Mouse (Mus musculus): Measurements from ENCODE around the gene Tmem86a.

Gene Tmem86a

GRCm38 (mm10) chr7:47076193-47076592, 25.8 kb downstream of the Tmem86a start:
- no peak for DNase-seq (ENCODE audit: extremely low spot score, low spot score)

GRCm38 (mm10) chr7:47076729-47077128, 26.3 kb downstream of the Tmem86a start:
- no peak for DNase-seq (ENCODE audit: extremely low spot score, low spot score)

GRCm38 (mm10) chr7:47077451-47077850, 27.1 kb downstream of the Tmem86a start:
- peak; percentile 29 for DNase-seq (ENCODE audit: extremely low spot score, low spot score)

- no peak for DNase-seq (ENCODE audit: extremely low spot score, low spot score)
Measured at GRCm38 (mm10) chr7:47080868-47081267, 30.5 kb downstream of the Tmem86a start.

GRCm38 (mm10) chr7:47081277-47081676, 30.9 kb downstream of the Tmem86a start:
- peak; percentile 49 for DNase-seq (ENCODE audit: extremely low spot score, low spot score)

- no peak for DNase-seq (ENCODE audit: extremely low spot score, low spot score)
Measured at GRCm38 (mm10) chr7:47085075-47085474, 34.7 kb downstream of the Tmem86a start.

- no peak for DNase-seq (ENCODE audit: extremely low spot score, low spot score)
Measured at GRCm38 (mm10) chr7:47093935-47094334, 43.5 kb downstream of the Tmem86a start.

GRCm38 (mm10) chr7:47094969-47095368, 44.6 kb downstream of the Tmem86a start:
- DNase-seq (ENCODE audit: extremely low spot score, low spot score), result no peak

- no peak for DNase-seq (ENCODE audit: extremely low spot score, low spot score)
Measured at GRCm38 (mm10) chr7:47098044-47098443, 47.6 kb downstream of the Tmem86a start.

- DNase-seq (ENCODE audit: extremely low spot score, low spot score), result no peak
Measured at GRCm38 (mm10) chr7:47099306-47099705, 48.9 kb downstream of the Tmem86a start.

GRCm38 (mm10) chr7:47100615-47101014, 50.2 kb downstream of the Tmem86a start:
- DNase-seq (ENCODE audit: extremely low spot score, low spot score), result no peak

GRCm38 (mm10) chr7:47102970-47103369, 52.6 kb downstream of the Tmem86a start:
- DNase-seq (ENCODE audit: extremely low spot score, low spot score), result no peak

GRCm38 (mm10) chr7:47103671-47104414, 53.4 kb downstream of the Tmem86a start:
- no peak for DNase-seq (ENCODE audit: extremely low spot score, low spot score)
